Mouse (Mus musculus): ENCODE results near the gene Ccdc88c.

- TF ChIP-seq GATA1 (IDR thresholded peaks at IDR 0.05; ENCODE audit: low read length) (no peak), TAL1 (IDR thresholded peaks at IDR 0.05; ENCODE audit: low read length) (no peak)
Measured at GRCm38 (mm10) chr12:100988324-100989130, 40.3 kb downstream of the Ccdc88c start.

Data from erythroblast, embryonic 14.5 days (primary cell).